Mouse (Mus musculus) forebrain, embryonic 14.5 days (tissue): ENCODE measurements at regions not wholly inside any gene's neighbourhood (a gene's known extent, or its start where the extent isn't known, plus 50 kb on each side); places are given as distances from the start of the nearest gene placed in this dataset.
"Not testable (repeated sequence)": the region's sequence is repeated elsewhere in the genome, so short reads cannot be mapped to it uniquely, and the experiment has no call there.

Experiments used
- ATAC-seq: fragments of 200-750 bp; cut with Nextera tagmentation; 2 replicates; pipeline ENCODE4 v1.8.0; 2017; ENCODE audit warnings: mild to moderate bottlenecking, moderate library complexity
- DNase-seq: peaks from one replicate; pipeline ENCODE4 v3.0.0-alpha.2; 2015; ENCODE audit warnings: low spot score
- H3K27ac ChIP-seq: fragments of 300-500 bp; sonication (generic); 2 replicates; pipeline ENCODE4 v1.5.1; 2014; ENCODE audit warnings: low read depth, mild to moderate bottlenecking, control low read depth, low read length, moderate library complexity
- H3K27me3 ChIP-seq: fragments of 300-500 bp; sonication (generic); replicated peaks from 2 replicates; pipeline ENCODE4 v1.6.1; 2014; ENCODE audit warnings: low read length, control low read depth, mixed read lengths; ENCODE audit not compliant: control insufficient read depth, insufficient read depth
- H3K36me3 ChIP-seq: fragments of 300-500 bp; sonication (generic); 2 replicates; pipeline ENCODE4 v1.6.1; 2014; ENCODE audit warnings: low read length, control low read depth; ENCODE audit not compliant: control insufficient read depth, insufficient read depth
- H3K4me1 ChIP-seq: fragments of 300-500 bp; sonication (generic); 2 replicates; pipeline ENCODE4 v1.6.1; 2014; ENCODE audit warnings: antibody characterized with exemption, low read length, control low read depth; ENCODE audit not compliant: control insufficient read depth, insufficient read depth
- H3K4me2 ChIP-seq: fragments of 300-500 bp; sonication (generic); 2 replicates; pipeline ENCODE4 v1.6.1; 2014; ENCODE audit warnings: mild to moderate bottlenecking, control low read depth, low read length
- H3K4me3 ChIP-seq: fragments of 300-500 bp; sonication (generic); 2 replicates; pipeline ENCODE4 v1.5.1; 2014; ENCODE audit warnings: low read depth, low read length, control low read depth
- H3K9ac ChIP-seq: fragments of 300-500 bp; sonication (generic); 2 replicates; pipeline ENCODE4 v1.6.1; 2014; ENCODE audit warnings: mild to moderate bottlenecking, low read length, control low read depth, moderate library complexity
- H3K9me3 ChIP-seq: fragments of 300-500 bp; sonication (generic); replicated peaks from 2 replicates; pipeline ENCODE4 v1.6.1; 2016; ENCODE audit warnings: low read length, control low read depth, mixed read lengths; ENCODE audit not compliant: control insufficient read depth
- WGBS: fragments of 180-500 bp; shearing (Covaris S2); extraction: QIAGEN DNeasy Blood & Tissue Kit; methylation state at CpG from one replicate; pipeline ENCODE4 v1.1.7; 2014; 5-methylcytosine and 5-hydroxymethylcytosine counted together

- H3K27ac ChIP-seq, result not testable (repeated sequence)
Observed at GRCm38 (mm10) chr6:19855476-19855875, 989.4 kb downstream of the Ankrd7 start.

GRCm38 (mm10) chr6:19864101-19864500, 998.0 kb downstream of the Ankrd7 start:
- DNase-seq (no peak), ATAC-seq (no peak)
- Histone ChIP-seq H3K27ac (no peak overlapping the region), H3K4me1 (no peaks in the 10 kb centered on the region), H3K27me3 (no peaks in the 10 kb centered on the region), H3K36me3 (no peaks in the 10 kb centered on the region), H3K4me2 (no peak overlapping the region), H3K9ac (no peak overlapping the region), H3K9me3 (no peaks in the 10 kb centered on the region), H3K4me3 (no peak overlapping the region)
- 84% methylated on average over 2 of the region's 2 CpGs for WGBS

More at GRCm38 (mm10) chr6:19855476-19855875, 989.4 kb downstream of the Ankrd7 start:
- H3K9ac ChIP-seq, H3K4me1 ChIP-seq, H3K27me3 ChIP-seq, H3K4me3 ChIP-seq, H3K4me2 ChIP-seq, DNase-seq, H3K36me3 ChIP-seq, ATAC-seq, H3K9me3 ChIP-seq: not testable (repeated sequence)
- WGBS, result 90% methylated on average over 1 of the region's 1 CpGs

- 68% methylated on average over 1 of the region's 1 CpGs for WGBS
- H3K27me3 ChIP-seq, result no peaks in the 10 kb centered on the region
- H3K9ac ChIP-seq, result no peak overlapping the region
- H3K4me3 ChIP-seq, result no peak overlapping the region
- peak; percentile 50 for DNase-seq
- H3K4me1 ChIP-seq, result no peaks in the 10 kb centered on the region
- no peaks in the 10 kb centered on the region for H3K36me3 ChIP-seq
- H3K9me3 ChIP-seq, result no peaks in the 10 kb centered on the region
- H3K27ac ChIP-seq, result no peak overlapping the region
- ATAC-seq, result no peak
- no peak overlapping the region for H3K4me2 ChIP-seq
Observed at GRCm38 (mm10) chr6:19869697-19870096, 1003.6 kb downstream of the Ankrd7 start.

- 93% methylated on average over 1 of the region's 1 CpGs for WGBS
- H3K9ac ChIP-seq, result no peak overlapping the region
- H3K27ac ChIP-seq, result no peak overlapping the region
- ATAC-seq (no peak), DNase-seq (no peak)
- no peak overlapping the region for H3K4me3 ChIP-seq
- no peaks in the 10 kb centered on the region for H3K4me1 ChIP-seq
- H3K27me3 ChIP-seq, result no peaks in the 10 kb centered on the region
- H3K4me2 ChIP-seq, result no peak overlapping the region
- no peaks in the 10 kb centered on the region for H3K36me3 ChIP-seq
- H3K9me3 ChIP-seq, result no peaks in the 10 kb centered on the region
Observed at GRCm38 (mm10) chr6:19911181-19911580, 1045.1 kb downstream of the Ankrd7 start.

- H3K36me3 ChIP-seq, H3K27me3 ChIP-seq, H3K27ac ChIP-seq, H3K9ac ChIP-seq, H3K4me3 ChIP-seq, H3K9me3 ChIP-seq, H3K4me2 ChIP-seq, H3K4me1 ChIP-seq, ATAC-seq, DNase-seq: not testable (repeated sequence)
- WGBS, result 86% methylated on average over 4 of the region's 4 CpGs
Observed at GRCm38 (mm10) chr6:19941784-19942183, 1075.7 kb downstream of the Ankrd7 start.

GRCm38 (mm10) chr6:19944334-19944733, 1078.2 kb downstream of the Ankrd7 start:
- H3K9me3 ChIP-seq, result no peaks in the 10 kb centered on the region
- no peak overlapping the region for H3K4me3 ChIP-seq
- peak; percentile 48 for DNase-seq
- no peak overlapping the region for H3K4me2 ChIP-seq
- no peaks in the 10 kb centered on the region for H3K27me3 ChIP-seq
- no peak for ATAC-seq
- no peaks in the 10 kb centered on the region for H3K36me3 ChIP-seq
- H3K9ac ChIP-seq, result no peak overlapping the region
- H3K27ac ChIP-seq, result no peak overlapping the region
- H3K4me1 ChIP-seq, result no peaks in the 10 kb centered on the region

- Histone ChIP-seq H3K27me3 (no peaks in the 10 kb centered on the region), H3K9me3 (no peaks in the 10 kb centered on the region), H3K36me3 (no peaks in the 10 kb centered on the region), H3K4me3 (no peak overlapping the region), H3K4me1 (no peaks in the 10 kb centered on the region), H3K27ac (no peak overlapping the region), H3K4me2 (no peak overlapping the region), H3K9ac (no peak overlapping the region)
- WGBS, result 73% methylated on average over 4 of the region's 4 CpGs
- ATAC-seq (no peak), DNase-seq (no peak)
Observed at GRCm38 (mm10) chr6:19945693-19946092, 1079.6 kb downstream of the Ankrd7 start.

GRCm38 (mm10) chr6:19975898-19976297, 1109.8 kb downstream of the Ankrd7 start:
- no peak overlapping the region for H3K27ac ChIP-seq
- no peaks in the 10 kb centered on the region for H3K27me3 ChIP-seq
- H3K4me3 ChIP-seq, result no peak overlapping the region
- peak; percentile 48; the same call in 1 of the 2 replicates for ATAC-seq
- no peaks in the 10 kb centered on the region for H3K4me1 ChIP-seq
- no peak overlapping the region for H3K4me2 ChIP-seq
- H3K36me3 ChIP-seq, result no peaks in the 10 kb centered on the region
- no peaks in the 10 kb centered on the region for H3K9me3 ChIP-seq
- peak; percentile 44 for DNase-seq
- no peak overlapping the region for H3K9ac ChIP-seq
- 5% methylated on average over 1 of the region's 1 CpGs for WGBS

GRCm38 (mm10) chr6:19991829-19992228, 1125.7 kb downstream of the Ankrd7 start:
- Histone ChIP-seq H3K9ac (no peak overlapping the region), H3K4me2 (no peak overlapping the region), H3K9me3 (no peaks in the 10 kb centered on the region), H3K4me1 (no peaks in the 10 kb centered on the region), H3K4me3 (no peak overlapping the region), H3K27me3 (no peaks in the 10 kb centered on the region), H3K36me3 (no peaks in the 10 kb centered on the region), H3K27ac (no peak overlapping the region)
- 84% methylated on average over 1 of the region's 1 CpGs for WGBS
- no peak for ATAC-seq
- no peak for DNase-seq
